In genomic region chr2:22625096-22625960, GRCm38 (mm10) we compare ENCODE assay signal across 19 mouse cellular contexts. TPM values are rescaled to one million over a fixed set of nuclear protein-coding genes. Genes with fewer than 3 reads are reported as not detected.
DNase-seq lines count a peak whose midpoint lies in the region; ATAC-seq and TF ChIP-seq lines count a peak whose summit lies in the region.
"Had no signal": no experiment of that assay in that cellular context is flagged by ENCODE, and none has a peak within 500 bp of the region (broad histone marks: within the 10 kb centered on the region; RNA-seq: fewer than 3 reads in every experiment).

No protein-coding gene starts in this region.

- H3K4me3 ChIP-seq in cortical plate, adult 2 months (ENCODE audit: insufficient read depth, low read length), result peak overlapping the region; percentile 40; the same call in 1 of the 2 replicates
- H3K4me3 ChIP-seq in hindbrain, embryonic 13.5 days, result peak overlapping the region; percentile 61
- peak overlapping the region; percentile 58 for H3K4me3 ChIP-seq in midbrain, embryonic 16.5 days (ENCODE audit: low read depth, low read length)
- H3K4me3 ChIP-seq in heart, adult 2 months, result no peak overlapping the region
- H3K4me3 ChIP-seq: erythroblast, embryonic 14.5 days; limb, embryonic 13.5 days; liver, embryonic 15.5 days had no signal

- DNase-seq in brain, embryonic 14.5 days (ENCODE audit: low read depth), result peak; percentile 54
- DNase-seq in layer of hippocampus, postnatal 25 days (ENCODE audit: extremely low spot score in 1 of 2, low spot score in 1 of 2), result no peak
- no peak for DNase-seq in heart, adult 2 months
- DNase-seq: adrenal gland, adult 2 months; cerebellum, adult 18-20 months; lung, postnatal 14 days; right cerebral cortex, postnatal 25 days; thymus, adult 2 months had no signal

- TF ChIP-seq POLR2A in brain, embryonic 14.5 days (IDR thresholded peaks at IDR 0.05; ENCODE audit: borderline replicate concordance, extremely low read depth, insufficient read depth, insufficient read length, poor library complexity, severe bottlenecking), result no peak
- TF ChIP-seq POLR2A in cortical plate, adult 2 months (IDR thresholded peaks at IDR 0.05; ENCODE audit: extremely low read depth, insufficient read depth, low read length), result no peak
- TF ChIP-seq POLR2A in heart, adult 2 months (IDR thresholded peaks at IDR 0.05; ENCODE audit: insufficient read depth, low read depth, low read length), result no peak

- WGBS in hindbrain, embryonic 13.5 days, result 7% methylated on average over 16 of the region's 16 CpGs
- 6% methylated on average over 16 of the region's 16 CpGs for WGBS in midbrain, embryonic 16.5 days
- WGBS in heart, adult 2 months, result 22% methylated on average over 16 of the region's 16 CpGs

- H3K9ac ChIP-seq in hindbrain, embryonic 13.5 days, result peak overlapping the region; percentile 88
- H3K9ac ChIP-seq in midbrain, embryonic 16.5 days (ENCODE audit: low read depth, low read length), result peak overlapping the region; percentile 40
- no peak overlapping the region for H3K9ac ChIP-seq in heart, adult 2 months (ENCODE audit: low read depth, low read length)
- H3K9ac ChIP-seq: limb, embryonic 13.5 days; liver, embryonic 15.5 days had no signal

- ATAC-seq in hindbrain, embryonic 13.5 days (ENCODE audit: low FRiP score), result no peak
- ATAC-seq in midbrain, embryonic 16.5 days, result no peak
- ATAC-seq in monocyte, adult 5-6 weeks (replicated peaks; ENCODE audit: insufficient number of reproducible peaks, low FRiP score, low TSS enrichment, poor library complexity, severe bottlenecking), result no peak
- ATAC-seq: CD4-positive, CD25-positive, alpha-beta regulatory T cell, adult 4 months; inflammation-experienced regulatory T-cells, adult 6 months had no signal

- H3K79me2 ChIP-seq in heart, adult 2 months (replicated peaks; ENCODE audit: control insufficient read depth, insufficient read depth, low read length), result no peaks in the 10 kb centered on the region

- TF ChIP-seq EP300 in heart, adult 2 months (IDR thresholded peaks at IDR 0.05; ENCODE audit: insufficient read depth, low read depth, low read length), result no peak

- H3K27ac ChIP-seq in cortical plate, adult 2 months (ENCODE audit: insufficient read depth, low read length), result no peak overlapping the region; the same call in 1 of the 2 replicates
- H3K27ac ChIP-seq in hindbrain, embryonic 13.5 days, result peak overlapping the region; percentile 98
- peak overlapping the region; percentile 95 for H3K27ac ChIP-seq in midbrain, embryonic 16.5 days (ENCODE audit: low read length)
- H3K27ac ChIP-seq in heart, adult 2 months, result no peak overlapping the region
- H3K27ac ChIP-seq: limb, embryonic 13.5 days; liver, embryonic 15.5 days had no signal

- no peaks in the 10 kb centered on the region for H3K9me3 ChIP-seq in hindbrain, embryonic 13.5 days
- H3K9me3 ChIP-seq in midbrain, embryonic 16.5 days (replicated peaks; ENCODE audit: control insufficient read depth, low read length, poor library complexity, severe bottlenecking), result no peaks in the 10 kb centered on the region
- H3K9me3 ChIP-seq: limb, embryonic 13.5 days; liver, embryonic 15.5 days had no signal

- no peak for TF ChIP-seq CTCF in brain, embryonic 14.5 days (IDR thresholded peaks at IDR 0.05; ENCODE audit: borderline replicate concordance, extremely low read depth, insufficient read depth, insufficient read length)
- no peak for TF ChIP-seq CTCF in cortical plate, adult 2 months (IDR thresholded peaks at IDR 0.05; ENCODE audit: extremely low read depth, insufficient read depth, low read length)
- TF ChIP-seq CTCF in heart, adult 2 months (IDR thresholded peaks at IDR 0.05), result no peak

- peaks cover 71% of the 10 kb centered on the region for H3K27me3 ChIP-seq in hindbrain, embryonic 13.5 days
- peaks cover 13% of the 10 kb centered on the region for H3K27me3 ChIP-seq in midbrain, embryonic 16.5 days (ENCODE audit: control insufficient read depth, insufficient read depth, low read depth, low read length)
- peaks cover 20% of the 10 kb centered on the region for H3K27me3 ChIP-seq in heart, adult 2 months (ENCODE audit: control insufficient read depth, insufficient read depth, low read length)

- H3K4me1 ChIP-seq in cortical plate, adult 2 months (ENCODE audit: control insufficient read depth, insufficient read depth, low read length), result no peaks in the 10 kb centered on the region; the same call in 1 of the 2 replicates
- H3K4me1 ChIP-seq in hindbrain, embryonic 13.5 days (replicated peaks), result peaks cover 38% of the 10 kb centered on the region
- H3K4me1 ChIP-seq in midbrain, embryonic 16.5 days (ENCODE audit: control insufficient read depth, insufficient read depth, low read length), result peaks cover 2% of the 10 kb centered on the region; the same call in 1 of the 2 replicates
- peaks cover 2% of the 10 kb centered on the region for H3K4me1 ChIP-seq in heart, adult 2 months (ENCODE audit: control insufficient read depth, insufficient read depth, low read length)
- H3K4me1 ChIP-seq: liver, embryonic 15.5 days had no signal

- peak overlapping the region; percentile 84 for H3K4me2 ChIP-seq in hindbrain, embryonic 13.5 days
- H3K4me2 ChIP-seq in midbrain, embryonic 16.5 days (ENCODE audit: low read length), result peak overlapping the region; percentile 76
- H3K4me2 ChIP-seq: limb, embryonic 13.5 days; liver, embryonic 15.5 days had no signal

- intact Hi-C loops in heart, adult 2 months (cut with DNase I), result no loop called here

- no peaks in the 10 kb centered on the region for H3K36me3 ChIP-seq in hindbrain, embryonic 13.5 days
- H3K36me3 ChIP-seq in midbrain, embryonic 16.5 days (ENCODE audit: control insufficient read depth, insufficient read depth, low read length), result no peaks in the 10 kb centered on the region
- H3K36me3 ChIP-seq in heart, adult 2 months (ENCODE audit: control insufficient read depth, insufficient read depth, low read length), result no peaks in the 10 kb centered on the region
- H3K36me3 ChIP-seq: limb, embryonic 13.5 days; liver, embryonic 15.5 days had no signal

RNA-seq across cellular contexts. Expression of gene Gad2, which starts 3.3 kb away (rescaled TPM):
- polyA plus RNA-seq in brain, embryonic 14.5 days (2012; rRNA removed), result 40.0 and 49.5 TPM in 2 replicates
- 33.4 and 37.9 TPM in 2 replicates for polyA plus RNA-seq in cortical plate, adult 2 months (2012; rRNA removed)
- polyA plus RNA-seq in hindbrain, embryonic 13.5 days (2015; fragmentation: Nextera tagmentation; extraction: Ambion mirVana), result 62.9 and 68.3 TPM in 2 replicates
- 64.1 TPM in 2 replicates for polyA plus RNA-seq in midbrain, embryonic 16.5 days (2015; fragmentation: Nextera tagmentation; extraction: Ambion mirVana)
- not detected in 3 replicates for total RNA-seq in monocyte, adult 5-6 weeks (2017)
- total RNA-seq in layer of hippocampus, postnatal 25 days (2021), result 10 to 100 TPM; 90.0 to 93.0 TPM
- not detected for total RNA-seq in heart, adult 2 months (2021)
- not detected in 2 replicates for polyA plus RNA-seq in heart, adult 2 months (2012; rRNA removed)
- total RNA-seq: adrenal gland, adult 2 months; granulocyte monocyte progenitor cell, adult 5-6 weeks had no signal
- polyA plus RNA-seq: adrenal gland, adult 2 months; CD4-positive, CD25-positive, alpha-beta regulatory T cell, adult 4 months; erythroblast, embryonic 14.5 days; kidney, embryonic 14.5 days; thymus, adult 2 months had no signal

Comparison
In these comparisons a context has a peak if more than half of its experiments do, and no peak if none do; other contexts are left out.
1. H3K27ac ChIP-seq: peak in hindbrain, embryonic 13.5 days (single experiment) and midbrain, embryonic 16.5 days (single experiment); none in cortical plate, adult 2 months (single experiment) and heart, adult 2 months (single experiment).
2. RNA of gene Gad2, which starts 3.3 kb away (polyA plus RNA-seq): 62.9 to 68.3 TPM in hindbrain, embryonic 13.5 days, 64.1 TPM in midbrain, embryonic 16.5 days, 40.0 to 49.5 TPM in brain, embryonic 14.5 days and 33.4 to 37.9 TPM in cortical plate, adult 2 months; not detected in heart, adult 2 months; every median in the first group is over 10 times any median in the second.